Mouse (Mus musculus): ENCODE measurements around the gene Mypop.

Gene Mypop

GRCm38 (mm10) chr7:19022189-19022958, 31.3 kb downstream of the Mypop start:
- DNase-seq = no peak

GRCm38 (mm10) chr7:19023357-19023814, 32.3 kb downstream of the Mypop start, which contains the start of gene Foxa3:
Foxa3 (minus strand) TSS chr7:19023538.
- no peak for DNase-seq

- peak; percentile 89 for DNase-seq
Measured at GRCm38 (mm10) chr7:19024096-19024506, 33.1 kb downstream of the Mypop start, which contains the start of gene Sympk. Sympk (plus strand) TSS chr7:19024377.

- DNase-seq = peak; percentile 47
Measured at GRCm38 (mm10) chr7:19024581-19025255, 33.7 kb downstream of the Mypop start.

- no peak for DNase-seq
Measured at GRCm38 (mm10) chr7:19028067-19028466, 37.0 kb downstream of the Mypop start.

- peak; percentile 45 for DNase-seq
Measured at GRCm38 (mm10) chr7:19029084-19029653, 38.1 kb downstream of the Mypop start.

- no peak for DNase-seq
Measured at GRCm38 (mm10) chr7:19031641-19032040, 40.6 kb downstream of the Mypop start.

GRCm38 (mm10) chr7:19044616-19045015, 53.6 kb downstream of the Mypop start:
- no peak for DNase-seq

- DNase-seq = no peak
Measured at GRCm38 (mm10) chr7:19046286-19047069, 55.4 kb downstream of the Mypop start.

GRCm38 (mm10) chr7:19048006-19048527, 57.0 kb downstream of the Mypop start:
- DNase-seq = no peak

GRCm38 (mm10) chr7:19049252-19049651, 58.2 kb downstream of the Mypop start:
- DNase-seq = no peak

- DNase-seq = no peak
Measured at GRCm38 (mm10) chr7:19050172-19050571, 59.1 kb downstream of the Mypop start.

- DNase-seq = no peak
Measured at GRCm38 (mm10) chr7:19051161-19051560, 60.1 kb downstream of the Mypop start.

All from right cerebral cortex, postnatal 4 days (tissue).